In the genomic region with DNA sequence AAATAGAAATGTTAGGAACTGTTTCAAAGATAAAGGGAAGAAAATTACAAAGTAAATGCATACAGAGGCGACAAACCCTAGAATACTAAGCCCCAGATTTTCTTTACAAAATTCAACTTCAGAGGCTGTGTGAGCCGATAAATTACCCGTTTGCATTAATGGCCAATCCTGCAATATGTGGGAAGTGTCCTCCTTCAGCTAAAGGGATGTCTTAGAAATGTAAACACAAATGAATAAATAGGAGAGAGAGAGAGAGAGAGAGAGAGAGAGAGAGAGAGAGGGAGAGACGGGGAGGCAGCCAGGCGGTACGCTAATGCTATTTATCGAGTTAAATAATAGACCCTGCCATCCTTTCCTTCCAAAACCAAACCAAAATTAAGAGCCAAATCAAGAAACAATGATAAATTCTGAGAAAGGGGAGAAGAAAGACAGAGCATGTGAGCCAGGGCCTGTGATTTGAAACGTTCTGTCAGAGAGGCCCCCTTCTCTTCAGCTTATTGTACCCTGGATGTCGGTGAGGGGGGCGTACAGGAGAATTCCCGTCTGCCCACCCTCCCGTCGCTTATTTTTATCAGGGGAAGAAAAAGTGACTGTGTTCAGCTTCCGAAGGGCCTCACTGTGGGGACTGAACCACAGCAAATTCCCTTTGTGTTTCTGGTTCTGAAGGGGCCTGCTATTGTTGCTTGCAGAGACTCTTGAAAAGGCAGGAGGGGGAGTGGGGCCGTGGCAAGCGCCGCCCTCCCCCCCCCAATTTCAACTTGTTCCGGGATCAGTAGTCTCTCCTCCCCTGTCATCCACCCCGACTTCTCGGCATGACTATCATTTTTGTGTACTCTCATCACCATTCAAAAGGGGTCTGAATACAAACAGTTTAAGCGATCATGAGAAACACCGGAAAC, we compare ENCODE assay signal across 10 mouse cellular contexts.
A peak's percentile ranks its signal among the peaks of the same experiment; 100 is the strongest.
DNase-seq lines count a peak whose midpoint lies in the region; ATAC-seq lines count a peak whose summit lies in the region.
"Had no signal": no experiment of that assay in that cellular context is flagged by ENCODE, and none has a peak within 500 bp of the region (broad histone marks: within the 10 kb centered on the region; RNA-seq: fewer than 3 reads in every experiment).

No protein-coding gene starts in this region.

- no peak overlapping the region for H3K4me2 ChIP-seq in embryonic facial prominence, embryonic 11.5 days (ENCODE audit: low read depth, low read length)
- peak overlapping the region; percentile 36 for H3K4me2 ChIP-seq in hindbrain, embryonic 13.5 days
- peak overlapping the region; percentile 46 for H3K4me2 ChIP-seq in midbrain, embryonic 15.5 days

- no peaks in the 10 kb centered on the region for H3K27me3 ChIP-seq in embryonic facial prominence, embryonic 11.5 days (ENCODE audit: control insufficient read depth, insufficient read depth, low read length)
- H3K27me3 ChIP-seq in hindbrain, embryonic 13.5 days, result peaks cover 19% of the 10 kb centered on the region
- no peaks in the 10 kb centered on the region for H3K27me3 ChIP-seq in midbrain, embryonic 15.5 days (replicated peaks)

- ATAC-seq in embryonic facial prominence, embryonic 11.5 days (replicated peaks; ENCODE audit: insufficient number of reproducible peaks, low FRiP score, low TSS enrichment, low read depth), result 0 out of 2 replicates have a peak, but pooled peaks have one; percentile 45
- ATAC-seq in hindbrain, embryonic 13.5 days (ENCODE audit: low FRiP score), result 0 out of 2 replicates have a peak, but pooled peaks have one; percentile 17
- ATAC-seq in midbrain, embryonic 15.5 days (replicated peaks), result peak; percentile 44; the same call in 1 of the 2 replicates
- ATAC-seq in activated CD4-positive, CD25-positive, alpha-beta regulatory T cell, adult 4 months, result no peak

- no peak overlapping the region for H3K27ac ChIP-seq in embryonic facial prominence, embryonic 11.5 days (replicated peaks; ENCODE audit: low read depth, low read length)
- peak overlapping the region; percentile 94 for H3K27ac ChIP-seq in hindbrain, embryonic 13.5 days
- peak overlapping the region; percentile 92 for H3K27ac ChIP-seq in midbrain, embryonic 15.5 days

- peak; percentile 64 for DNase-seq in embryo, embryonic 10.5 days (ENCODE audit: low spot score)
- DNase-seq in embryonic facial prominence, embryonic 11.5 days (ENCODE audit: low spot score), result peak; percentile 17
- no peak for DNase-seq in right cerebral cortex, postnatal 14 days
- DNase-seq in kidney, postnatal 10 days, result no peak
- DNase-seq in urinary bladder, adult 18-20 months (ENCODE audit: low spot score in 2 of 2), result no peak
- DNase-seq: heart, adult 18-20 months; liver had no signal

- H3K4me3 ChIP-seq in embryonic facial prominence, embryonic 11.5 days (ENCODE audit: low read depth, low read length), result no peak overlapping the region
- H3K4me3 ChIP-seq in hindbrain, embryonic 13.5 days, result no peak overlapping the region
- no peak overlapping the region; the same call in 1 of the 2 replicates for H3K4me3 ChIP-seq in midbrain, embryonic 15.5 days

- H3K36me3 ChIP-seq in embryonic facial prominence, embryonic 11.5 days (replicated peaks; ENCODE audit: control insufficient read depth, insufficient read depth, low read depth, low read length), result no peaks in the 10 kb centered on the region
- no peaks in the 10 kb centered on the region for H3K36me3 ChIP-seq in hindbrain, embryonic 13.5 days
- no peaks in the 10 kb centered on the region for H3K36me3 ChIP-seq in midbrain, embryonic 15.5 days (replicated peaks)

- WGBS in embryonic facial prominence, embryonic 11.5 days, result 47% methylated on average over 22 of the region's 22 CpGs
- 18% methylated on average over 22 of the region's 22 CpGs for WGBS in hindbrain, embryonic 13.5 days
- WGBS in midbrain, embryonic 15.5 days, result 13% methylated on average over 22 of the region's 22 CpGs

- H3K4me1 ChIP-seq in embryonic facial prominence, embryonic 11.5 days (ENCODE audit: control insufficient read depth, insufficient read depth, low read length), result peaks cover 6% of the 10 kb centered on the region; the same call in 1 of the 2 replicates
- H3K4me1 ChIP-seq in hindbrain, embryonic 13.5 days (replicated peaks), result peaks cover 45% of the 10 kb centered on the region
- H3K4me1 ChIP-seq in midbrain, embryonic 15.5 days, result peaks cover 50% of the 10 kb centered on the region

- H3K9me3 ChIP-seq in embryonic facial prominence, embryonic 11.5 days (replicated peaks; ENCODE audit: control insufficient read depth, low read length), result no peaks in the 10 kb centered on the region
- no peaks in the 10 kb centered on the region for H3K9me3 ChIP-seq in hindbrain, embryonic 13.5 days
- no peaks in the 10 kb centered on the region for H3K9me3 ChIP-seq in midbrain, embryonic 15.5 days

- 0 out of 2 replicates have a peak overlapping the region, but pooled peaks have one; percentile 10 for H3K9ac ChIP-seq in embryonic facial prominence, embryonic 11.5 days (replicated peaks; ENCODE audit: low read length)
- H3K9ac ChIP-seq in hindbrain, embryonic 13.5 days, result peak overlapping the region; percentile 59
- peak overlapping the region; percentile 25 for H3K9ac ChIP-seq in midbrain, embryonic 15.5 days

Comparison
In these comparisons a context has a peak if more than half of its experiments do, and no peak if none do; other contexts are left out.
1. DNase-seq: peak in embryo, embryonic 10.5 days (single experiment) and embryonic facial prominence, embryonic 11.5 days (single experiment); none in right cerebral cortex, postnatal 14 days (single experiment), kidney, postnatal 10 days (single experiment) and urinary bladder, adult 18-20 months (0 of 2).
2. Peak in every context shown above with its lines, with median percentiles within 50 percentile points of each other: H3K9ac ChIP-seq.